17 mouse cellular contexts compared by ENCODE assay signal in the genomic region with DNA sequence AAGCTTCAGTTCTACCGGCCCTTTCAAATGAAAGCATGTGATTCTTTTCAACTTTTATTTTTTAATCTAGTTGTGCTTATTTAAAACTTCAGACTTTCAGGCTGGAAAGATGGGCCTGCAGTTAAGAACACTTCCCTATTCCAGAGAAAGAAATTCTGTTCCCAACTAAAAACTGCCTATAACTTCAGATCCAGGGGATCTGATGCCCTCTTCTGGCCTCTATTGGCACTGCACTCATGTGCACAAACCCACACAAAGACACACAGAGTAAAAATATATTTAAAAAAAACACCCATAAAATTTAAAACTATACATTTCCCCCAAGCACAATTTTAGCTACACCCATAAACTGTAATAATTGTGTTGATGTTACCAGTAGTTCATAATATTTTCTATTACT.
A peak's percentile ranks its signal among the peaks of the same experiment; 100 is the strongest.
DNase-seq lines count a peak whose midpoint lies in the region; ATAC-seq and TF ChIP-seq lines count a peak whose summit lies in the region.
"Had no signal": no experiment of that assay in that cellular context is flagged by ENCODE, and none has a peak within 500 bp of the region (broad histone marks: within the 10 kb centered on the region; RNA-seq: fewer than 3 reads in every experiment).

No protein-coding gene starts in this region.

- no peak overlapping the region for H3K4me2 ChIP-seq in hindbrain, postnatal 0 days (ENCODE audit: low read depth, low read length)
- no peak overlapping the region for H3K4me2 ChIP-seq in hindbrain, embryonic 12.5 days (replicated peaks)
- H3K4me2 ChIP-seq in liver, postnatal 0 days (ENCODE audit: low read depth, low read length): no peak overlapping the region
- no peak overlapping the region for H3K4me2 ChIP-seq in liver, embryonic 11.5 days
- H3K4me2 ChIP-seq: intestine, embryonic 15.5 days; liver, embryonic 15.5 days; midbrain, embryonic 12.5 days; neural tube, embryonic 15.5 days had no signal

- no peak for DNase-seq in hindbrain, postnatal 0 days (ENCODE audit: low spot score)
- DNase-seq in liver, postnatal 0 days: no peak
- DNase-seq in liver, embryonic 11.5 days (ENCODE audit: low spot score): no peak
- peak; percentile 57 for DNase-seq in ZHBTc4 (ENCODE audit: low read depth, low spot score)
- no peak for DNase-seq in adrenal gland, postnatal 14 days
- no peak for DNase-seq in ovary, postnatal 36 days (ENCODE audit: low spot score)
- DNase-seq: lung, postnatal 4 days; right cerebral cortex, postnatal 4 days; thymus, postnatal 25 days had no signal

- H3K27ac ChIP-seq in hindbrain, postnatal 0 days: no peak overlapping the region
- H3K27ac ChIP-seq in hindbrain, embryonic 12.5 days: no peak overlapping the region
- H3K27ac ChIP-seq in liver, postnatal 0 days (ENCODE audit: low read depth): no peak overlapping the region
- H3K27ac ChIP-seq in liver, embryonic 11.5 days (ENCODE audit: low read depth, low read length): no peak overlapping the region
- H3K27ac ChIP-seq: intestine, embryonic 15.5 days; liver, embryonic 15.5 days; midbrain, embryonic 12.5 days; neural tube, embryonic 15.5 days had no signal

- H3K9me3 ChIP-seq in hindbrain, postnatal 0 days (ENCODE audit: low read length): 0 out of 2 replicates have a peak, but pooled peaks cover 3% of the 10 kb centered on the region
- H3K9me3 ChIP-seq in hindbrain, embryonic 12.5 days (replicated peaks): no peaks in the 10 kb centered on the region
- 0 out of 2 replicates have a peak, but pooled peaks cover 2% of the 10 kb centered on the region for H3K9me3 ChIP-seq in liver, postnatal 0 days (ENCODE audit: low read length)
- H3K9me3 ChIP-seq in liver, embryonic 11.5 days (ENCODE audit: control insufficient read depth, low read length): no peaks in the 10 kb centered on the region
- H3K9me3 ChIP-seq in E14TG2a.4 (ENCODE audit: low read length): peaks cover 13% of the 10 kb centered on the region
- H3K9me3 ChIP-seq: intestine, embryonic 15.5 days; liver, embryonic 15.5 days; midbrain, embryonic 12.5 days; neural tube, embryonic 15.5 days had no signal

- peak; percentile 31 for TF ChIP-seq CTCF in hindbrain, postnatal 0 days (IDR thresholded peaks at IDR 0.05; ENCODE audit: low read depth)
- peak; percentile 27 for TF ChIP-seq CTCF in liver, postnatal 0 days (IDR thresholded peaks at IDR 0.05; ENCODE audit: low read depth)
- TF ChIP-seq CTCF in E14TG2a.4 (conservative IDR thresholded peaks at IDR 0.05; ENCODE audit: low read length): peak; percentile 67

- no peak overlapping the region for H3K9ac ChIP-seq in hindbrain, postnatal 0 days (replicated peaks; ENCODE audit: low read length)
- H3K9ac ChIP-seq in hindbrain, embryonic 12.5 days: no peak overlapping the region
- H3K9ac ChIP-seq in liver, postnatal 0 days (replicated peaks): no peak overlapping the region
- H3K9ac ChIP-seq in liver, embryonic 11.5 days (ENCODE audit: low read depth, low read length): no peak overlapping the region
- H3K9ac ChIP-seq: intestine, embryonic 15.5 days; liver, embryonic 15.5 days; midbrain, embryonic 12.5 days; neural tube, embryonic 15.5 days had no signal

- no peak for TF ChIP-seq EP300 in liver, postnatal 0 days (IDR thresholded peaks at IDR 0.05; ENCODE audit: low read depth)

- no peak for ATAC-seq in hindbrain, postnatal 0 days
- no peak for ATAC-seq in hindbrain, embryonic 12.5 days (ENCODE audit: low FRiP score)
- ATAC-seq in liver, postnatal 0 days: no peak
- no peak for ATAC-seq in liver, embryonic 11.5 days (replicated peaks; ENCODE audit: low FRiP score)
- ATAC-seq: forebrain, embryonic 14.5 days; intestine, embryonic 15.5 days had no signal

- WGBS in hindbrain, postnatal 0 days: 98% methylated on average over 1 of the region's 1 CpGs
- WGBS in hindbrain, embryonic 12.5 days: 100% methylated on average over 1 of the region's 1 CpGs
- 93% methylated on average over 1 of the region's 1 CpGs for WGBS in liver, postnatal 0 days (ENCODE audit: insufficient replicate concordance)
- WGBS in liver, embryonic 11.5 days: 87% methylated on average over 1 of the region's 1 CpGs

- no peaks in the 10 kb centered on the region for H3K27me3 ChIP-seq in hindbrain, postnatal 0 days (ENCODE audit: insufficient read depth, low read length)
- no peaks in the 10 kb centered on the region for H3K27me3 ChIP-seq in hindbrain, embryonic 12.5 days
- H3K27me3 ChIP-seq in liver, postnatal 0 days (ENCODE audit: insufficient read depth, low read length): no peaks in the 10 kb centered on the region
- no peaks in the 10 kb centered on the region for H3K27me3 ChIP-seq in liver, embryonic 11.5 days (replicated peaks; ENCODE audit: control insufficient read depth, insufficient read depth, low read length)
- no peaks in the 10 kb centered on the region for H3K27me3 ChIP-seq in E14TG2a.4 (ENCODE audit: insufficient read depth, low read length)
- H3K27me3 ChIP-seq: intestine, embryonic 15.5 days; liver, embryonic 15.5 days; midbrain, embryonic 12.5 days; neural tube, embryonic 15.5 days had no signal

- H3K4me3 ChIP-seq in hindbrain, postnatal 0 days (ENCODE audit: low read length): no peak overlapping the region
- H3K4me3 ChIP-seq in hindbrain, embryonic 12.5 days: no peak overlapping the region
- no peak overlapping the region for H3K4me3 ChIP-seq in liver, postnatal 0 days (ENCODE audit: low read depth, low read length)
- no peak overlapping the region for H3K4me3 ChIP-seq in liver, embryonic 11.5 days (ENCODE audit: low read depth, low read length)
- H3K4me3 ChIP-seq in E14TG2a.4 (replicated peaks; ENCODE audit: low read length): no peak overlapping the region
- H3K4me3 ChIP-seq: intestine, embryonic 15.5 days; liver, embryonic 15.5 days; midbrain, embryonic 12.5 days; myocyte; neural tube, embryonic 15.5 days had no signal

- H3K36me3 ChIP-seq in hindbrain, postnatal 0 days (ENCODE audit: insufficient read depth, low read length): no peaks in the 10 kb centered on the region
- no peaks in the 10 kb centered on the region for H3K36me3 ChIP-seq in hindbrain, embryonic 12.5 days
- no peaks in the 10 kb centered on the region for H3K36me3 ChIP-seq in liver, postnatal 0 days (replicated peaks; ENCODE audit: insufficient read depth, low read length)
- no peaks in the 10 kb centered on the region for H3K36me3 ChIP-seq in liver, embryonic 11.5 days (ENCODE audit: control insufficient read depth, insufficient read depth, low read length)
- no peaks in the 10 kb centered on the region for H3K36me3 ChIP-seq in E14TG2a.4 (ENCODE audit: insufficient read depth, low read length)
- H3K36me3 ChIP-seq: intestine, embryonic 15.5 days; liver, embryonic 15.5 days; midbrain, embryonic 12.5 days; neural tube, embryonic 15.5 days had no signal

- no peaks in the 10 kb centered on the region for H3K4me1 ChIP-seq in hindbrain, postnatal 0 days (ENCODE audit: insufficient read depth, low read length)
- no peaks in the 10 kb centered on the region for H3K4me1 ChIP-seq in hindbrain, embryonic 12.5 days
- no peaks in the 10 kb centered on the region for H3K4me1 ChIP-seq in liver, postnatal 0 days (ENCODE audit: insufficient read depth)
- H3K4me1 ChIP-seq in liver, embryonic 11.5 days (replicated peaks; ENCODE audit: control insufficient read depth, insufficient read depth, low read length): no peaks in the 10 kb centered on the region
- H3K4me1 ChIP-seq in E14TG2a.4 (replicated peaks; ENCODE audit: low read depth, low read length): no peaks in the 10 kb centered on the region
- H3K4me1 ChIP-seq: intestine, embryonic 15.5 days; liver, embryonic 15.5 days; midbrain, embryonic 12.5 days; neural tube, embryonic 15.5 days had no signal
